Mouse (Mus musculus) forebrain, embryonic 12.5 days (tissue): ENCODE results near the gene Pbx1. TPM values are rescaled to one million over a fixed set of nuclear protein-coding genes. Genes with fewer than 3 reads are reported as not detected.
A peak's percentile ranks its signal among the peaks of the same experiment; 100 is the strongest.

ENCODE experiments used
- ATAC-seq: fragments of 200-750 bp; cut with Nextera tagmentation; 2 replicates; pipeline ENCODE4 v1.8.0; 2017; ENCODE audit warnings: moderate TSS enrichment; ENCODE audit not compliant: low FRiP score
- H3K27ac ChIP-seq: fragments of 300-500 bp; sonication (generic); 2 replicates; pipeline ENCODE4 v1.5.1; 2016; ENCODE audit warnings: mild to moderate bottlenecking
- H3K27me3 ChIP-seq: fragments of 300-500 bp; sonication (generic); 2 replicates; pipeline ENCODE4 v1.6.1; 2016; ENCODE audit warnings: mild to moderate bottlenecking
- H3K36me3 ChIP-seq: fragments of 300-500 bp; sonication (generic); replicated peaks from 2 replicates; pipeline ENCODE4 v1.6.1; 2016; ENCODE audit warnings: mild to moderate bottlenecking
- H3K4me1 ChIP-seq: fragments of 300-500 bp; sonication (generic); 2 replicates; pipeline ENCODE4 v1.6.1; 2016
- H3K4me2 ChIP-seq: fragments of 300-500 bp; sonication (generic); 2 replicates; pipeline ENCODE4 v1.6.1; 2016; ENCODE audit warnings: mild to moderate bottlenecking, moderate library complexity
- H3K4me3 ChIP-seq: fragments of 300-500 bp; sonication (generic); replicated peaks from 2 replicates; pipeline ENCODE4 v1.5.1; 2016; ENCODE audit warnings: mild to moderate bottlenecking
- H3K9ac ChIP-seq: fragments of 300-500 bp; sonication (generic); 2 replicates; pipeline ENCODE4 v1.6.1; 2016; ENCODE audit warnings: mild to moderate bottlenecking
- H3K9me3 ChIP-seq: fragments of 300-500 bp; sonication (generic); 2 replicates; pipeline ENCODE4 v1.6.1; 2016
- WGBS: fragments of 180-500 bp; shearing (Covaris S2); methylation state at CpG from one replicate; pipeline ENCODE4 v1.1.7; 2016; 5-methylcytosine and 5-hydroxymethylcytosine counted together
- polyA plus RNA-seq: library from polyadenylated mRNA; unstranded; fragments of >200 nt; fragmentation: Nextera tagmentation; extraction: Ambion mirVana; gene quantifications from 2 replicates; pipeline ENCODE4 v1.2.1, GENCODE M21; 2016

The Pbx1 gene
- polyA plus RNA-seq, 1 experiment from 2014 or later = 69.4 TPM

DNA sequence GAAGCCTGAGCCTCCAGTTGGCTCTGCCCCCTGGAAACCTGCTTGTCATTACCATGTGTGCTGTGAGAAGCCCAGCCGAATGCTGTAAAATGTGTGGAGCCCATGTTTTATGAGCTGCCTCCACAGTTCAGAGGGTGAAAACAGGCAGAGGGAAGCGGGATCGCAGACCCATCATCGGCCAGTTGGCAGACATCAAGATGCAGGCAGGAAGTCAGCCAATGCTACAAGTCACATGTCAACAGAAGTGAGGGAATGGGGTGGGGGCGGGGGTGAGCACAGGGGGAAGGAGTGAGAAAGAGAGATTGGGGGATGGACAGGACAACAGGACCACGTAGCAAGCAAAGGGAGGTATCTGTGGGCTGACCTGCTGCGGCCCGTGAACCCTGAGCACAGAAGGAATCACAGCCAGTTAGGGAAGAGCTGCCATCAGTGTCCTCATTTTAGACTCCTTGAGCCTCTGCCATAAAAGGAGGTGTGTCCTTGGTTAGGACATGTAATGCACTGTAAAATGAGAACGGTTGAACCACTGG, 51.8 kb downstream of the Pbx1 start:
- Histone ChIP-seq H3K36me3 (0 out of 2 replicates have a peak, but pooled peaks cover 8% of the 10 kb centered on the region), H3K9me3 (no peaks in the 10 kb centered on the region), H3K27me3 (no peaks in the 10 kb centered on the region), H3K4me3 (no peak overlapping the region), H3K4me1 (peaks cover 74% of the 10 kb centered on the region), H3K27ac (peak overlapping the region; percentile 14; the same call in 1 of the 2 replicates), H3K9ac (no peak overlapping the region), H3K4me2 (no peak overlapping the region)
- WGBS = 77% methylated on average over 9 of the region's 9 CpGs
- no peak for ATAC-seq

GRCm38 (mm10) chr1:168377650-168378049, 54.4 kb downstream of the Pbx1 start:
- Histone ChIP-seq H3K4me2 (no peak overlapping the region), H3K36me3 (0 out of 2 replicates have a peak, but pooled peaks cover 8% of the 10 kb centered on the region), H3K27ac (no peak overlapping the region), H3K4me1 (peaks cover 62% of the 10 kb centered on the region), H3K9me3 (no peaks in the 10 kb centered on the region), H3K4me3 (no peak overlapping the region), H3K27me3 (no peaks in the 10 kb centered on the region), H3K9ac (no peak overlapping the region)
- no peak for ATAC-seq
- WGBS = 18% methylated on average over 6 of the region's 6 CpGs

- H3K9me3 ChIP-seq = no peaks in the 10 kb centered on the region
- peaks cover 15% of the 10 kb centered on the region; the same call in 1 of the 2 replicates for H3K36me3 ChIP-seq
- H3K4me3 ChIP-seq = no peak overlapping the region
- 67% methylated on average over 3 of the region's 3 CpGs for WGBS
- H3K4me1 ChIP-seq = peaks cover 51% of the 10 kb centered on the region
- no peaks in the 10 kb centered on the region for H3K27me3 ChIP-seq
- H3K4me2 ChIP-seq = no peak overlapping the region
- no peak overlapping the region for H3K27ac ChIP-seq
- H3K9ac ChIP-seq = no peak overlapping the region
- ATAC-seq = no peak
These were observed 55.7 kb downstream of the Pbx1 start for GRCm38 (mm10) chr1:168376330-168376729.

DNA sequence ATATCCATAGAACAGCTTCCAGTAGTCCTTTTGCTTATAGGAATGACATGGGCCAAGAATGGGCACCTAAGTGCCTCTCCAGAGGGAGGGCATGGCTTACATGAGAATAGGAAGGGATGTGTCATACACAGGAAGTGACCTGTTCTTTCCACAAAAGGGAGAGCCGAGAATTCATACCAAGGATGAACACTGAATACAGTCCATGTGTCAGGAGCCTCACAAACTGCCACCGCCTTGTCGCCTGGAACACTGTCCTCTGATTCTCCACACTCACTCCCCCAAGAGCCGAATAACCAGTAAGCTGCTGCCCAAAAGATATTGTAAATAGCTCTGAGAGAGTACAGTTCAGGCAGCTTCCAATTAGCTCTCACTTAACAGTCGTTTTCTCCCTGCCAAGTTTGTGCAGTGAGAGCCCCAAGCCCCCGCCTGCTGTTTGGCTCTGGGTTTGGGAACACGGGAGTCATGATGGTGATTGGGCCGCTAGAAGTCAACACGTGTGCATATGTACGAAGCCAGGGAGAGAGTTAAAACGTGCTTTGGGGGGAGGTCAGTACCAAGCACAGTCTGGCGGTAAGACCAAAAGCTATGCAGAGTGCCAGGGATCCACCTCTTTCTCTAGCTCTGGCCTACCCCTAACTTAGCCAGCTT, 57.0 kb downstream of the Pbx1 start:
- no peak overlapping the region for H3K9ac ChIP-seq
- 73% methylated on average over 12 of the region's 12 CpGs for WGBS
- no peaks in the 10 kb centered on the region for H3K27me3 ChIP-seq
- H3K4me2 ChIP-seq = no peak overlapping the region
- 0 out of 2 replicates have a peak, but pooled peaks have one; percentile 17 for ATAC-seq
- no peaks in the 10 kb centered on the region for H3K9me3 ChIP-seq
- H3K4me1 ChIP-seq = peaks cover 47% of the 10 kb centered on the region
- H3K27ac ChIP-seq = no peak overlapping the region
- peaks cover 10% of the 10 kb centered on the region; the same call in 1 of the 2 replicates for H3K36me3 ChIP-seq
- H3K4me3 ChIP-seq = no peak overlapping the region

- WGBS = 95% methylated on average over 2 of the region's 2 CpGs
- H3K27me3 ChIP-seq = no peaks in the 10 kb centered on the region
- H3K4me3 ChIP-seq = no peak overlapping the region
- no peak overlapping the region for H3K27ac ChIP-seq
- H3K9ac ChIP-seq = no peak overlapping the region
- H3K36me3 ChIP-seq = peaks cover 7% of the 10 kb centered on the region; the same call in 1 of the 2 replicates
- no peaks in the 10 kb centered on the region for H3K9me3 ChIP-seq
- ATAC-seq = no peak
- H3K4me1 ChIP-seq = peaks cover 46% of the 10 kb centered on the region
- H3K4me2 ChIP-seq = no peak overlapping the region
These were observed 60.0 kb downstream of the Pbx1 start for GRCm38 (mm10) chr1:168372089-168372488.

GRCm38 (mm10) chr1:168370966-168371365, 61.1 kb downstream of the Pbx1 start:
- Histone ChIP-seq H3K36me3 (peaks cover 7% of the 10 kb centered on the region; the same call in 1 of the 2 replicates), H3K9me3 (no peaks in the 10 kb centered on the region), H3K27me3 (no peaks in the 10 kb centered on the region), H3K9ac (no peak overlapping the region), H3K27ac (no peak overlapping the region), H3K4me2 (no peak overlapping the region), H3K4me3 (no peak overlapping the region), H3K4me1 (peaks cover 56% of the 10 kb centered on the region)
- ATAC-seq = 0 out of 2 replicates have a peak, but pooled peaks have one; percentile 27
- 53% methylated on average over 9 of the region's 9 CpGs for WGBS

DNA sequence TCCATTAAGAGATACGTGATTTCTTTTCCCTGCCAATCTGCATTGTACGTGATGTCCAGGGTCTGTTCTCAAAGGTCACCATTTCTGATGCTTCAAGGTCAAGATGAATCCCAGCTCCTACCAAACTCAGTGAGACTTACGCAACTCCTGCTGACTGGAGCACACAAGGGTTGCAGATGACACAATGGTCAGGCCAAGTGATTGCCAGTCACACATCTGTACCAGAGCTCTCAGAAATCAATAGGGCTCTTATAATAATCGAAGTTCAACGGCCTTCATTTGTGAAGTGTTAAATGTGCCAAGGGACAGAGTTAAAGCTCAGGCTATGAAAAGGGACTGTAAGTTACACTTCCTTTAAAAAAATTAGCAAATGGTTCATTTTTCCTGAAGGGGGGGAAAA, 65.8 kb downstream of the Pbx1 start:
- peaks cover 68% of the 10 kb centered on the region for H3K4me1 ChIP-seq
- 74% methylated on average over 5 of the region's 5 CpGs for WGBS
- ATAC-seq = no peak

DNA sequence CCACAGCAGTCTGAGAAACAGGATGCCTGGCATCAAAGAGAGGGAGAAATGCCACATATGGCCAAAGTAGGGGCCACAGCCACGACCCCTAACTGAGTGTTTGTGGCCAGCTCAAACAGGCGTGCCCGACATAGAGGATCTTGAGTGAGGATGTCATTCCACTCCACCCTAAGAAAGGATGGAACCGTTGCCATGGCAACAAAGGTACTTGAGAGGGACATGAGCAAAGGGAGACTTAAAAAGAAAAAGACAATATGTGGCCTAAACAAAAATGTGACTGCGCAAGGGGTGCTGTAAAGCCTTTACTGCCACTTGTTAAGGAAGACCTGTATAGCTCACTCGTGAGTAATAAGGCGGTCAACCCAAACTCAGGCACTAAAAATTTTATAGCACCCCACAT, 67.7 kb downstream of the Pbx1 start:
- H3K4me2 ChIP-seq = no peak overlapping the region
- H3K4me1 ChIP-seq = peaks cover 76% of the 10 kb centered on the region
- no peak overlapping the region for H3K27ac ChIP-seq
- H3K9me3 ChIP-seq = no peaks in the 10 kb centered on the region
- H3K4me3 ChIP-seq = no peak overlapping the region
- H3K9ac ChIP-seq = no peak overlapping the region
- H3K36me3 ChIP-seq = no peaks in the 10 kb centered on the region; the same call in 1 of the 2 replicates
- ATAC-seq = no peak
- 56% methylated on average over 7 of the region's 7 CpGs for WGBS
- H3K27me3 ChIP-seq = no peaks in the 10 kb centered on the region

More for the DNA sequence above, 65.8 kb downstream of the Pbx1 start:
- Histone ChIP-seq H3K36me3 (no peaks in the 10 kb centered on the region; the same call in 1 of the 2 replicates), H3K27me3 (no peaks in the 10 kb centered on the region), H3K9ac (no peak overlapping the region), H3K27ac (no peak overlapping the region), H3K4me2 (no peak overlapping the region), H3K4me3 (no peak overlapping the region), H3K9me3 (no peaks in the 10 kb centered on the region)

- Histone ChIP-seq H3K27ac (no peak overlapping the region), H3K9ac (no peak overlapping the region), H3K36me3 (no peaks in the 10 kb centered on the region; the same call in 1 of the 2 replicates), H3K4me1 (peaks cover 78% of the 10 kb centered on the region), H3K27me3 (no peaks in the 10 kb centered on the region), H3K9me3 (no peaks in the 10 kb centered on the region), H3K4me2 (no peak overlapping the region), H3K4me3 (no peak overlapping the region)
- ATAC-seq = no peak
- WGBS = 89% methylated on average over 11 of the region's 11 CpGs
These were observed 69.0 kb downstream of the Pbx1 start for GRCm38 (mm10) chr1:168363053-168363452.

GRCm38 (mm10) chr1:168362464-168362863, 69.6 kb downstream of the Pbx1 start:
- no peak overlapping the region for H3K27ac ChIP-seq
- no peak overlapping the region for H3K4me2 ChIP-seq
- 73% methylated on average over 10 of the region's 10 CpGs for WGBS
- no peak for ATAC-seq
- H3K9ac ChIP-seq = no peak overlapping the region
- H3K4me3 ChIP-seq = no peak overlapping the region
- H3K9me3 ChIP-seq = no peaks in the 10 kb centered on the region
- H3K27me3 ChIP-seq = no peaks in the 10 kb centered on the region
- peaks cover 78% of the 10 kb centered on the region for H3K4me1 ChIP-seq
- no peaks in the 10 kb centered on the region; the same call in 1 of the 2 replicates for H3K36me3 ChIP-seq

DNA sequence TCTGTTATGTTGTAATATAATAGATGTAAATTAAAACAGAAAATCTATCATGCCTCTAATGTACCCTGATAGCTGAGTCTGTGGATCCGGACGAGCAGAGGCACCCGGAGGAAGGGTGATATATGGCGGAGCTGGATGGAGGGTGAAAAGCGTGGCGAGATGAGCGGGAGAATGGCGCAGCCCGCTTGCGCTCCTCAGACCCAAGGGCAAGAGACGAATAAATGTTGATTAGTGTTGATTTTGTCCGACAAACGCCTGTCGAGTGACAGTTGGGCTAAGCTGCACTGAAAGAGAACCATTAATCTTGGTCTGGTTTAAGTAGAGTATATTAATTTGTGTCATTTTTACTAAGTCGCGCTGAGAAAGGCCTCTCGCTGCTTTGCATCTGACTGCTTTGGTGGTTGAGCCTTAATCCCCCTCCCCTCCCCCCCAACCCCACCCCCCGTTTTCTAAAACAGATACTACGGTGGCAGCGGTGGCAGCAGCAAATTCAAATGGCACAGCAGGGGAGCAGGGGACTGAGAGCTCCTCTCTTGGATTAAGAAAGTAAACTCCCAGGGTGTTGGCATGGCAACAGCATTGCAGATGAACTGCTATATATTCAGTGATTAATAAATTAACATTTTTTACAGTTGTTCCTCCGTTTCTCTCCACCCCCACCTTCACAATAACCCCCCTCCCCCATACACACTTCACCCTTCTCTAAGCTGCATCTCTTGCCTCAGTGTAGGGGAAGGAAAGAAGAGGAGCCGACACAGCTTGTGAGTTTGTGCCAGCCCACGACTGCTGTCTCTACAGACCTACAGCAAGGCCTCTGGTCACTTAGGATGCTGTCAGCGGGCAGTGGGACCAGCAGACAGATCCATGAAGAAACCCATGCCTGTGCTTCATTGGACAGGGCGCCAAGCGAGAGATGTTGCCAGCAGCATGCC, 74.1 kb downstream of the Pbx1 start:
- Histone ChIP-seq H3K9ac (peak overlapping the region; percentile 49), H3K9me3 (no peaks in the 10 kb centered on the region), H3K36me3 (no peaks in the 10 kb centered on the region; the same call in 1 of the 2 replicates), H3K4me3 (peak overlapping the region; percentile 25), H3K4me2 (peak overlapping the region; percentile 53), H3K27me3 (no peaks in the 10 kb centered on the region), H3K4me1 (peaks cover 89% of the 10 kb centered on the region), H3K27ac (peak overlapping the region; percentile 95)
- WGBS = 3% methylated on average over 26 of the region's 26 CpGs
- peak; percentile 79 for ATAC-seq

DNA sequence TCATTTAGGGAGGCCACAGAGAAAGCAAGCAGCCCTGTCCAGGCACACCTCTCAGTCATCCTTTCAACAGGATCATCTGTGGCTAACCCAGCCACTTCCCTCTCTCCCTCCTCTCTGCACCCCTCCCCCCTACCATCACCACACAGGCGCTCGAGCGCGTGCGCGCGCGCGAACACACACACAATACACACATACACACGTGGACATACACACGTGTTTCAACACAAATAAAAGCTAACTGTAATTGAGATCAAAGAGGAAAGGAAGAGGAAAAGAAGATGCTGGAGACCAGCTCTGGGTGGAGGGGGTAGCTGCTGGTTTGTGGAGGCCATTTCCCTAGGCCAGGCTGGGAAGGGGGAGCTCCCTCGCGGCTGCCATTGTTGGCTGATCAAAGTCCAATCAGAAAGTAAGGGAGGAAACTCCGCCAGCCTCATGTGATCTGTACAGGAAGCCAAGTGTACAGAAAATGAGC, 75.1 kb downstream of the Pbx1 start:
- peak overlapping the region; percentile 95 for H3K27ac ChIP-seq
- peak; percentile 62 for ATAC-seq
- 0% methylated on average over 14 of the region's 14 CpGs for WGBS
- peak overlapping the region; percentile 53 for H3K4me2 ChIP-seq
- H3K27me3 ChIP-seq = no peaks in the 10 kb centered on the region
- no peaks in the 10 kb centered on the region for H3K9me3 ChIP-seq
- peak overlapping the region; percentile 49 for H3K9ac ChIP-seq
- H3K36me3 ChIP-seq = no peaks in the 10 kb centered on the region; the same call in 1 of the 2 replicates
- H3K4me3 ChIP-seq = peak overlapping the region; percentile 25
- H3K4me1 ChIP-seq = peaks cover 87% of the 10 kb centered on the region
